8 mouse cellular contexts compared by ENCODE assay signal in genomic region chr4:141534947-141535680, GRCm38 (mm10). TPM values are rescaled to one million over a fixed set of nuclear protein-coding genes. Genes with fewer than 3 reads are reported as not detected.
DNase-seq lines count a peak whose midpoint lies in the region; ATAC-seq and TF ChIP-seq lines count a peak whose summit lies in the region.

No protein-coding gene starts in this region.

- H3K4me1 ChIP-seq in G1E (ENCODE audit: insufficient read depth, low read depth, low read length) = peaks cover 63% of the 10 kb centered on the region
- peaks cover 58% of the 10 kb centered on the region for H3K4me1 ChIP-seq in forebrain, embryonic 10.5 days

- H3K27me3 ChIP-seq in G1E (ENCODE audit: insufficient read depth, low read length) = no peaks in the 10 kb centered on the region
- H3K27me3 ChIP-seq in forebrain, embryonic 10.5 days (ENCODE audit: poor library complexity, severe bottlenecking) = no peaks in the 10 kb centered on the region

- intact Hi-C loops in heart, postnatal 14 days (cut with DNase I) = loop anchor here (5.0 kb wide), 1 partner anchor 37 kb away; no protein-coding TSS in a partner anchor
- intact Hi-C loops in left cerebral cortex, postnatal 10 days (cut with DNase I) = loop anchor here (5.0 kb wide), 1 partner anchor 33 kb away; no protein-coding TSS in a partner anchor

- no peak for TF ChIP-seq CTCF in G1E (IDR thresholded peaks at IDR 0.05; ENCODE audit: low read depth, low read length)

- H3K79me2 ChIP-seq in macrophage (ENCODE audit: inconsistent target) = peaks cover 74% of the 10 kb centered on the region

- peak overlapping the region; percentile 96 for H3K27ac ChIP-seq in forebrain, embryonic 10.5 days
- H3K27ac ChIP-seq in macrophage = no peak overlapping the region

- peak; percentile 80 for DNase-seq in G1E (ENCODE audit: low spot score)
- DNase-seq in c-Kit-negative CD71-positive TER-119-positive erythroid progenitor cells, embryonic 14.5 days (ENCODE audit: low read depth, low spot score) = peak; percentile 57
- peak; percentile 64 for DNase-seq in forebrain, embryonic 10.5 days (ENCODE audit: extremely low spot score, low spot score)
- DNase-seq in heart, postnatal 14 days = peak; percentile 56 to 59
- DNase-seq in left cerebral cortex, postnatal 10 days (ENCODE audit: extremely low spot score in 1 of 2, low spot score in 2 of 2) = peak; percentile 42 to 69
- peak; percentile 49 to 54 for DNase-seq in right cerebral cortex, adult 2 months (ENCODE audit: low spot score in 2 of 2)
- no peak for DNase-seq in layer of hippocampus, adult 8-10 months (ENCODE audit: low spot score in 2 of 2)

- WGBS in forebrain, embryonic 10.5 days = 17% methylated on average over 9 of the region's 11 CpGs
- WGBS in macrophage (ENCODE audit: missing documents) = 39% methylated on average over 8 of the region's 11 CpGs

- H3K36me3 ChIP-seq in G1E (replicated peaks) (peaks cover 24% of the 10 kb centered on the region), macrophage (ENCODE audit: inconsistent target) (0 out of 2 replicates have a peak, but pooled peaks cover 2% of the 10 kb centered on the region)
- H3K36me3 ChIP-seq in forebrain, embryonic 10.5 days (replicated peaks) = peaks cover 11% of the 10 kb centered on the region

- peak; percentile 64 for ATAC-seq in G1E (ENCODE audit: extremely low read depth, insufficient number of reproducible peaks, low FRiP score, poor library complexity, severe bottlenecking)

- H3K4me3 ChIP-seq in G1E (ENCODE audit: low read depth, low read length) (peak overlapping the region; percentile 89; the same call in 1 of the 2 replicates), macrophage (ENCODE audit: inconsistent target) (peak overlapping the region; percentile 67; the same call in 1 of the 2 replicates)
- H3K4me3 ChIP-seq in forebrain, embryonic 10.5 days = peak overlapping the region; percentile 99

- no peaks in the 10 kb centered on the region for H3K9me3 ChIP-seq in G1E (replicated peaks)
- H3K9me3 ChIP-seq in forebrain, embryonic 10.5 days = no peaks in the 10 kb centered on the region

RNA-seq across cellular contexts. Expression of gene Spen, which starts 3.3 kb away (rescaled TPM):
- total RNA-seq in G1E (2014; fragmentation: Nextera tagmentation) (100 and 118 TPM in 2 replicates), G1E (2017) (19.2 and 21.4 TPM in 2 replicates)
- polyA plus RNA-seq in G1E (2012) (149 and 188 TPM in 2 replicates), macrophage (2018) (18.2 to 31.4 TPM (median 19.2 TPM) in 3 replicates)
- 10.7 and 12.0 TPM in 2 replicates for polyA plus RNA-seq in forebrain, embryonic 10.5 days (2016; fragmentation: Nextera tagmentation; extraction: Ambion mirVana)
- total RNA-seq in heart, postnatal 14 days (2021) = 10 to 100 TPM; 33.8 to 34.0 TPM
- total RNA-seq in left cerebral cortex, postnatal 10 days (2021) = 10 to 100 TPM; 56.8 to 59.9 TPM
- total RNA-seq in macrophage (2018; cell fraction: chromatin; rRNA removed) = 100 to 1,000 TPM in 24 of 26 experiments, 10 to 100 TPM in 2; 68.8 to 720 (median 236) TPM
- total RNA-seq in macrophage (2018; cell fraction: cytosol; rRNA removed) = 10 to 100 TPM; 19.1 to 56.6 (median 39.3) TPM
- total RNA-seq in macrophage (2018; cell fraction: nucleus; rRNA removed) = 100 to 1,000 TPM in 19 of 26 experiments, 10 to 100 TPM in 7; 47.8 to 495 (median 124) TPM
- total RNA-seq in layer of hippocampus, adult 8-10 months (2022) = 10 to 100 TPM; 59.2 to 67.9 (median 66.9) TPM

Comparison
In these comparisons a context has a peak if more than half of its experiments do, and no peak if none do; other contexts are left out.
1. DNase-seq: peak in G1E (single experiment), c-Kit-negative CD71-positive TER-119-positive erythroid progenitor cells, embryonic 14.5 days (single experiment), forebrain, embryonic 10.5 days (single experiment), heart, postnatal 14 days (2 of 2), left cerebral cortex, postnatal 10 days (2 of 2) and right cerebral cortex, adult 2 months (2 of 2); none in layer of hippocampus, adult 8-10 months (0 of 2).
2. Peak in every context shown above with its lines, with median percentiles within 50 percentile points of each other: H3K4me3 ChIP-seq.